Mouse (Mus musculus) mature B cell (primary cell): ENCODE data around the gene Trmu.

Experiments used
- in situ Hi-C: fragments of 300-500 bp; cut with MboI; formaldehyde crosslinking; loops from 2 replicates; pipeline ENCODE4 v1.14.3; 2019

Gene Trmu

DNA sequence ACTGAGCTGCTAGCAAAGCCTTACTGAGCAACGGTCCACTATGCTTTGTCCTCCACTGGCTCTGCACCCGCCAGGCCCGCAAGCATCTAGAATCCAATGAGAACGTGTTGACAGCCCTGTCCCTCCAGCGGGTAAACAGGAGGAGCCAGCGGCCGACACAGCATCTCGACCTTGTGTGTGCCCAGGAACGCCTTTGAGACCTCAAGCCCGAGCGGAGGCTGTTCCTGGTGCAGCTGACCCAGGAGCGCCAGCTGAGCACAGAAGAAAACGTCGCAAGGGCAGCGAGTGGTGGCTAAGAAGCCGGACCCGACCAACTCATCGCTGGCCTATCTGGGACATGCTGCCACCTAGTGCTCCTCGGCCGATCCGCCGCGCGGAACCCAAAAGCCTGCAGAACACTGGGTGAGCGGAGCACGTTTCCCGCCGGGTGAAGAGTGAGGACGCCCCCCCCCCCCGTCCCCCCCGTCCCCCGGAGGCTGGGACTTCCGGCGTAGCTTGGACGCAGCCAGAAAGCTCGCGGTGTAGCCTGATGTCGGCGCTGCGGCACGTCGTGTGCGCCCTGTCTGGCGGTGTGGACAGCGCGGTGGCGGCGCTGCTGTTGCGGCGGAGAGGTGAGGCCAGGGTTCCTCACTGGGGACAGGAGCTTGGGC is at the start of gene Trmu:
Gene Trmu, plus strand, starts transcription at position 465 of the 650 bp plus-strand sequence.
- in situ Hi-C loops, result no loop called here

GRCm38 (mm10) chr15:85829470-85829869 is 49.6 kb upstream of the Trmu start:
- in situ Hi-C loops, result no loop called here

- in situ Hi-C loops, result no loop called here
These were observed 47.0 kb upstream of the Trmu start, which contains the start of gene Ttc38 for GRCm38 (mm10) chr15:85831954-85832590. Ttc38 (plus strand) TSS chr15:85832306.

DNA sequence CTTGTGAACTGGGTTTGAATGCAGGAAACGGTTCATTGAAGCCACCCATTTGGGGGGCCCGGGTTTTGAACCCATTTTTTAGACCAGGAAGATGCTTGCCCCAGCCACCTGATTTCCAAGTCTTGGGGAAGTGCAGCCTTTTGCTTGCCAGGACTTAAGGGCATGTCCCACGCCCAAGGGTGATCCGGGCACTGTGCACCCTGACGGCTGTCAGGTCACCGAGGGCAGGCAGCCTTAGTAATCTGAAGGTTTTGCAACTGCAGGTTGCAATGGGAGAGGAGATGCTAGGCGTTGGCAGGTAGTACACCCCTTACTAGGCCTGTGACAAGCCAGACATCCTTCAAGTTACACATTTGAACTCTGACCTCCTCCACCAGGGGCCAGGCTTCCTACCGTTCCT is 46.5 kb upstream of the Trmu start:
- in situ Hi-C loops, result no loop called here

- in situ Hi-C loops, result no loop called here
These were observed 43.8 kb upstream of the Trmu start for GRCm38 (mm10) chr15:85835335-85835734.

- in situ Hi-C loops, result no loop called here
These were observed 42.2 kb upstream of the Trmu start for GRCm38 (mm10) chr15:85836887-85837286.

GRCm38 (mm10) chr15:85840983-85841382 is 38.1 kb upstream of the Trmu start:
- in situ Hi-C loops, result no loop called here

DNA sequence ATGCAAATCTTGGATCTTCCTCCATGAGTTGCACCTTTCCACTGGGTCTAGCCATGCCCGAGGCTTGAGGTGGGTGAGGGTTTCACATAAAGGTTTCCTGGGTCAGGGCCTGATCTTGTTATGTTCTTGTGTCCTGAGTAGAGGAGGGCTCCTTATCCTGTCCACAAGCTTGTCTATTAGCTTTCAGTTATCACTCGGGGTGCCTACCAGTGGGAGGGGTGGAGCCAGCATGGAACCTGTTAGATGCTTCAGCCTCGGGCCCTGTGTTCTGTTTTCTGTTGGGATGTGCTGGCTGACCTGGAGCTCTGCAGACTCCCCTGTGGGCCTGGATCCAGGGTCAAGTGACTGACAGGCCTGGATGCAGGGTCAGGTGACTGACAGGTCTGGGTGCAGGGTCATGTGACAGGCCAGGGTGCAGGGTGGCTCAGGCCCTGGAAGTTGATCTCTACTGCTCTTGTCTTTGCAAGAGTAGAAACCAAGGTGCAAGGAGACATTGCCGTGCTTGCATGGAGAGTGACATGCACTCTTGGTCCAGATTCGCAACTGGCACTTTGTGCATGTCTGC is 37.2 kb upstream of the Trmu start:
- in situ Hi-C loops, result no loop called here

GRCm38 (mm10) chr15:85845071-85845470 is 34.0 kb upstream of the Trmu start:
- in situ Hi-C loops, result no loop called here

DNA sequence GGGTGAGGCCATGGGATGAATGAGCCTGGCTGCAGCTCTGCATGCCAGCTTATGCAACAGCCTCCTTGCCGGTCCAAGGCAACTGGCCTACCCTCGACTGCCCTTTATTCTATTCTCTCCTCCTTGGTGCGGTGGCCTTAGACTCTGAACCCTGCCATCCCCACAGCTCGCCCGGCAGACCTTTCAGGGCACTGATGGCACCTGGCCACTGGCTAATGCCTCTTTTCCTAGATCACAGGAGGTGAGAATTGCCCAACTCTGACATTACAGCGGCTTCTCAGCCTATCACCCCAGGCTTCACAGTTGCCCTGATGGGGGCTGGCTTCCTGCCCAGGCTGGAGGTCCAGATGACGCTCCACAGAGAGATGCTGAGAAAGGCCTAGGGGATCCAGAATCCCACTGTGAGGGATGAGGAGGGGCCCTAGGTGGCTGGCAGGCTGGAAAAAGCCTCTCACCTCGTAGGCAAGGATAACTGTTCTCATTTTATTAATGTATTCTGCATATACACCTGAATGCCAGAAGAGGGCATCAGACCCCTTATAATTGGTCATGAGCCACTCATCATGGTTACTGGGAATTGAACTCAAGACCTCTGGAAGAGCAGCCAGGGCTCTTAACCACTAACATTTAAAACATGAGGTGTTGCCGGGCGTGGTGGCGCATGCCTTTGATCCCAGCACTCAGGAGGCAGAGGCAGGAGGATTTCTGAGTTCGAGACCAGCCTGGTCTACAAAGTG is 27.3 kb upstream of the Trmu start:
- in situ Hi-C loops, result no loop called here

GRCm38 (mm10) chr15:85858980-85859489 is 20.1 kb upstream of the Trmu start:
- in situ Hi-C loops, result no loop called here

DNA sequence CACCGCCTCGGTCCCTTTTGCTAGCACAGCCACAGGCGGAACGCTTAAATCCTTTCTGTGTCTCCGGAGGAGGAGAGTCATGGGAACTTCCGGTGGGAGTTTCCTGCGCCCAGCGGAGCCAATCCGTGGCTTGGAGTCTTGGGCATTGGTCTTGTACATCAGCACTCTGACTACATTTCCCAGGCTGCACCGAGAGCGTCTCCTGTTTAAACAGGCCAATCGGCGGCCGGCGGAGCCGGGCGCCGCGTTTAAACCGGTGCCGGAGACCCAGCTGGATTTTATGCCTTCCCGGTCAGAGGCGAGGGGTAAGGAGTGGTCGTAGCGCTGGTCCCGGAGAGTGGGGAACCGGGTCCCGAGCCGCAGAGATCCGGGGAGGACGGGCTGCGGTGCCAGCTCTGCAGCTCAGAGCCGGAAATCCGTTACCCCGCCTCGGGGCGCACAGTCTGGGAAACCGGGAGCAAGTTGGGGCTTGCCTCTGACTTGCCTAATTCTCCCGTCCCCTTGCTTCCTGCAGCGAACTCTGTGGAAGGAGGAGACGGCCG is 19.6 kb upstream of the Trmu start, which contains the start of gene Gtse1:
Gene Gtse1, plus strand, starts transcription at position 256 of the 542 bp plus-strand sequence.
- in situ Hi-C loops, result loop anchor here (5.0 to 10.0 kb wide), 2 partner anchors 142 to 245 kb away; no protein-coding TSS in a partner anchor

GRCm38 (mm10) chr15:85865913-85866312 is 13.2 kb upstream of the Trmu start:
- in situ Hi-C loops, result loop anchor here (10.0 kb wide), 1 partner anchor 251 kb away; no protein-coding TSS in a partner anchor

- in situ Hi-C loops, result loop anchor here (10.0 kb wide), 1 partner anchor 253 kb away; no protein-coding TSS in a partner anchor
These were observed 11.4 kb upstream of the Trmu start for GRCm38 (mm10) chr15:85867696-85868095.

GRCm38 (mm10) chr15:85877336-85877735 is 1.8 kb upstream of the Trmu start:
- in situ Hi-C loops, result no loop called here

- in situ Hi-C loops, result no loop called here
These were observed 385 bp downstream of the Trmu start for GRCm38 (mm10) chr15:85879498-85879895.

- in situ Hi-C loops, result no loop called here
These were observed 6.5 kb downstream of the Trmu start for GRCm38 (mm10) chr15:85885606-85886005.

DNA sequence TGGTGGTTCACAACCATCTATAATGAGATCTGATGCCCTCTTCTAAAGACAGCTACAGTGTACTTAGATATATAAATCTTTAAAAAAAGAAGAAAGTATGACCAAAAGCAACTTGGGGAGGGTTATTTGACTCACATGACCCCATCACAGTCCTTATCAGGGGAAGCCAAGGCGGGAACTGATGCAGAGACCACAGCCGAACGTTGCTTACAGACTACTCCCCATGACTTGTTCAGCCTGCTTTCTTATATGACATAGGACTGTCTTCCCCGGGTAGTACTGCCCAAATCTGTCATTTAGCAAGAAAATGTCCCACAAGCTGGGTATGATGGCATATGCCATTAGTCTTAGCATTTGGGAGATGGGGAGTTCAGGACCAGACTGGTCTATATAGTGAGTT is 10.1 kb downstream of the Trmu start:
- in situ Hi-C loops, result no loop called here

DNA sequence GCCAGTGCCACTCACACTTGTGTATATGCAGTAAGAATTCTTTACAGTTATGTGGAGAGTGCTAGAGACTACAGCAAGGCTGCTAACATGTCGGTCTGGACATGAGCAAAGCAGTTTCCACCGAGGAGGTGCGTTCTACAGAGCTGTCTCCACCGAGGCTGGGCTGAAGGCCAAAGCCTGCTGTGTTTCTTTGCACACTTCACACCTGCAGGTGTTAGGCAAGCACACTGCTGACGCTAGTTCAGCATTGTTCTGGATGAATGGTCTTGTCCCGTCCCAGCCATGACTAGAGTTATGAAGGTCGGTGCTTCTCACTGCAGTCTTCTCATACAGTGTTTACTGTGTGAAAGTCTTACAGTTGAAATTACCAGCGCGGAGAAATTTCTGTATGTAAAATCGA is 12.9 kb downstream of the Trmu start:
- in situ Hi-C loops, result no loop called here

GRCm38 (mm10) chr15:85892498-85893118 is 13.5 kb downstream of the Trmu start:
- in situ Hi-C loops, result no loop called here

GRCm38 (mm10) chr15:85893871-85894270 is 14.8 kb downstream of the Trmu start:
- in situ Hi-C loops, result no loop called here
